Mouse (Mus musculus): ENCODE results near the gene Myt1l.

Myt1l gene

DNA sequence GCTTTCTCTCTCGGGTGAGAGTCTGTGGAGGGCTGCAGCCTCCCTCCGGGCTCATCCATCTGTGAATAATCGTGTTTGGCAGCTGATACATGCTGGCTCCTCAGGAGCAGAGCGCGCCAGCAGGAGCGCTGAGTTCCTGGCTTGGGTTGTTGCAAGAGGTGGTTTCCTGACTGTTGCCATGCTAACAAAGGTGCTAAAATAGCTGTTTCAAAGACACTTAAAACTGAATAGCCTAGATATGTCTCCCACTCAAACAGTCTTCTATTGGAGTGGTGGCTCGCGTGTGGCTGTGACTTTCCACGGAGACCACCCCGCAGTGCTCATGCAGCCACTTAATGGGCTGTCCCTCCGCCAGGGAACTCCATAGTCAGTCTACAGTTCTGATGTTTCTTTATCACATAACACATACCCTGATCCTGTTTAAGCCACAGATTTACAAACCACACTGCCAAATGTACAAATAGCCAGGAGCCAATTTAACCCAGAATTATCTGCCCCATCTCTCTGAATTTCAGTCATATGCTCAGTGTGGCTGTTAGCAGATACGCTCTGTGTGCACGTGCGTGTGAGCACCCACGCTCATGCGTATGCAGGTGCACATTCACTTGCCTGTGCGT, 195.6 kb downstream of the Myt1l start:
- DNase-seq (ENCODE audit: low spot score) = no peak

DNA sequence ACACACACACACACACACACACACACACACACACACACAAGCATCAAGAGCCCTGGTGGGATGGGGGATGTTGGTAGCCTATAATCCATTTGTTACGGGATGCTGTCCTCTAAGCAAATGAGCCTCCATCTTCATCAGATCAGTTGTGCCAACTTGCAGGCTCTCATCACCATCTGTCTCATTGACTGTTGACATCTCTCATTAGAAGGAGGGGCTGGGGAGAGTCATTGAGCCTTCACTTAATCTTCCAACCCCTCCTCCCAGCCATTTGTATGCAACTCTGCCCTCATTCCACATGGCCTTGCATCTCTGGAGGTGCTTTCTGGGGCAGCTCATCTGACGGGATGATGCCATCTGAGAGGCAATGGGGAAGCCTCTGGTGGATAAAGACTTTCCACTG, 200.1 kb downstream of the Myt1l start:
- no peak for DNase-seq (ENCODE audit: low spot score)

DNA sequence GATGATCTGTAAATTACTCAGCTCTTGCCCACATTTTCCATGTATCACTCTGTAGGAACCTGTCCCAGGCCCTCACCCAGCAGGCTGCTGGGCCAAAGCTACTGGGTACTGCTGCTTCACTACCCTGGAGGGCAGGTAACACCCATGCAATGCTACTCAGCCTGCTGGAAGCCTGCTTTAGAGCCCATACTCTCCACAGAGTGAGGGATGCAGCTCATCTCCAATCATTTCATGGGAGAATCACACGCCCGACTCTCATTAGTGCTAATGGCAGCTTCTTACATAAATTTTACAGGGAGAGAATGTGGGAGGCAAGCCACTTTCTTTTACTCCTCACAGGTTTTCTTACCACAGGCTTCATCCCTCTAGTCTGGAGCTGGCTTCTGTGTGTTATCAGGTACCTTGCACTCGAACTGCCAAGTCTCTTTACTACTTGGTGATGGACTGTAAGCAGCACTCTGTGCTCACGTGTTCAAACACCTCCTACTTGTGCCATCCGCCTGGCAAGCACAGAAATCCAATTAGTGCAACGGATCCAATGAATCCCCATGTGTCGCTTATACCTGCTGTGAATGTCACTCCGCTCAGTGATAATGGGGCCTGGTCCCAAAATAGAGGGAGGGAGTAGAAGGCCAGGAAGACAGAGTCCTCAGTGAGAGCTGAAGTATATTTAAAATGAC, 212.3 kb downstream of the Myt1l start:
- no peak for DNase-seq (ENCODE audit: low spot score)

DNA sequence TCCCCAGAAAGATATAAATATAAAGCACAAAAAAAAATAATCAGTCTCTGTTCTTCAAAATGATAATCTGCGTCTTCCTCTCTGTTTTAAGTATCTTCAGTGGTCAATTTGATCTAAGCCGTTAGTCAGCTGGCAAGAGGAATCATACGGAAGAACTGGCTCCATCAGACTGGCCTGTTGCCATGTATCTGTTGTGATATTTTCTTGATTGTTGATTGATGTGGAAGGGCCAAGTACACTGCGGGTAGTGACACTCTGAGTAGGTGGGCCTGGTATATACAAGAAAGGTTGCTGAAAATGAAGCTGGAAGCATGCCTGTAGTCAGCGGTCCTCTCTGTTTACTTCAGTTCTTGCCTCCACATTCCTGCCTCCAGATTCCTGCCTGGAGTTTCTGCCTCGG, 213.0 kb downstream of the Myt1l start:
- DNase-seq (ENCODE audit: low spot score) = no peak

DNA sequence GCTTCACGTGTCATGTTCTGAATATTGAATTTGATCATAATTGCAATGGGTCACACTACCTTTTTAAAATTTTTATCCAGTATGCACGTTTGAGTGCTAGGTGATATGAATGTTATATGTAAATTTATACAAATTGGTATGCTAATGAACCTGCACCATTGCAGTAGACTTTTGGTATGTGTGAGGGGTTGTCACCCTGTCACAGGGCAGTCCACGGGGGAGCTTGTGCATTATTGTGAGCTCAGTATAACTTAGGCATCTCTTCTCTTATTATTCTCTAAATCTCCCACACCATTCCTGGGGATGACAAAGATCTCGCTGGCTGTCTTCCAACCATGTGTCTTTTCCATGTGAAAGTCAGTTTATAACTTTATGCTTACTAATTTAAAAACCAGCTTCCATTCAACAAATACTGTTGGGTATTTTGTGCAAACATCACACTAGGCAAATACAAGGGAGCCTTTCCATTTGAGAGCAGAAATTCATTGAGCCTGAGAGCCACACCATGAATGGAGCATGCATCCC, 222.5 kb downstream of the Myt1l start:
- DNase-seq (ENCODE audit: low spot score) = no peak

DNA sequence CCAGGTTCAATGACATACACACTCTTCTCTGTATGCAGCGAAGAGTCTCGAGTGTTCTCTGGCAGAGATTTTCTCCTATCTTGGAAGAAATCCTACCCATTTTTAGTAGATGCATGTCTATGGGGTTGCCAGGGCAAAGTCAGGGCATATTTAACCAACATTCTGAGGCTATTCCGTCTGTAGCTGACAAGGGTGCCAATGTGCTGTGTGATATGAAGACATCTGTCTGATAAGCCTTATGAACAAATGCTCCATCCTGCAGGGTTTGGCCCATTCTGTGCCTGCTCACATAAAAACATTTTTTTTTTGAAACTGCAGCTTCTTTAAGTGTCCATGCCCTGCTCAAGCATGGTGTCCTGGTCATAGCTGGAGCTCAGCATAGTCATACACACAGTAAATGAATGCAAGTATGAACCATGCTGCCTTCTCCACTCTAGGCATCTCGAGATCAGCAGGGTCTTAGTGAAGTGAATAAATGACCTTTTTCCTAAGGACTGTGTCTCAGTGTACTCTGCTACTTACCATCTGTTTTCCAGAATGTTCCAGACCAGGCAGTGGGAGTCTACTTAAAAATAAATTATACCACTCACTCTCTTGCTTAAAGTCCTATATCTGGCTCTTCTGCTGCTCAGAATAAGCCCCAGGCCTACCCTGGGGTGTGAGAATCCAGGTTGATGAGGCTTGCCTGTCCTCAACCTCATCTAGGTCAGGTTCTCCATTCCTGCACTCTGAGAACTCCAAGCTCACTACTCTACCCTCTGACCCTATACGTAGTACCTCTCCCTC, 227.1 kb downstream of the Myt1l start:
- no peak for DNase-seq (ENCODE audit: low spot score)

DNA sequence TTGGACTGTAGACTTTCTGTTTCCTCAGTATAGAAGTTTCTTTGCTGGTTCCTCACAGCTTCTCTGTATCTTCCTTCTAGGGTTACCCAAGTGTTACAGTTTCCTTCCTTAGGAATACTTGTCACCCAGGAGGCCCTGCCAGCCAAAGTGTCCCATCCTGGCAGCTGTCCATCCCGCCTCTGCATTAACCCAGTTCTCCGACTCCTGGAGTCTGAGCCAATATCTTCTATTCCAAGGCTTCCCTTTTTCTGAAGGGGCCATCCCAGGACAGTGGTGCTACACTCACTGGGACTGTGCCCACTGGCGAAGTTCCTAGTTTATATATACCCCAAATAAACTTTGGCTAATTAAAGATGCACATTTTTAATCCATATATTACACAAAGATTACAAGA, 227.7 kb downstream of the Myt1l start:
- DNase-seq (ENCODE audit: low spot score) = no peak

DNA sequence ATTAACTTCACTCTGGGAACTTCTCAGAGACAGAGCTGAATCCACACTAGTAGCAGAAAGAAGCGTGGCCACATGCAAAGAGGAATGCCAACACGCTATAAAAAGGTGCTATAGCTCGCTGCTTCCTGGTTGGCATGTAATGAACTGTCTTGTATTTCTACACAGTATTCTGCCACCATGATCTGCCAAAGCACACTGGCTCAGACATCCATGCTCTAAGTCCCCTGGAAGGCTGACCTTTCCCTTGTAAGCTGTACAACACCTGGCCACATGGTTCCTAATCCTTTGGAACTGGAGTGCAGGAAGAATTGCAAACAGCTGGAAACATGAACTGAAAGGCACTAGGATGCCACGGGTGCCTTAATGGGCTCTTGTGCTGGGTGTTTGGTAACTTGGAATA, 232.4 kb downstream of the Myt1l start:
- no peak for DNase-seq (ENCODE audit: low spot score)

DNA sequence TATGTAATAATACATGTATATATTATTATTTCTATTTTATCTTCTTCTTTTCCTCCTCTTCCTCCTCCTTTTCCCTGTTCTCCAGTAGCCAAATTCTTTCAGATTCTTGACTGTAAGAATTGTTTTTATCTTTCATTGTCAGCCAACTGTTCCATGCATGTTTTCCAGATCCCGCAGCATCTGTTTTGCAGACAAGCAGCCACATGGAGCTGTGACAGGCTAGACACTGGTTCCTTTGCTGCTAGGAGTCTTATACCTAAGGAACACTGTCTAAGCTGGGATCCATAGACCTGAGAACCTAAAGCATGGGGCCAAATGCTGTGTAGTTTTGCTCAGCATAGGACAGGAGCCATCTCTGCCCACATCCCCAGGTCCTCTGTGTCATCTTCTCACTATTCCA, 238.0 kb downstream of the Myt1l start:
- no peak for DNase-seq (ENCODE audit: low spot score)

DNA sequence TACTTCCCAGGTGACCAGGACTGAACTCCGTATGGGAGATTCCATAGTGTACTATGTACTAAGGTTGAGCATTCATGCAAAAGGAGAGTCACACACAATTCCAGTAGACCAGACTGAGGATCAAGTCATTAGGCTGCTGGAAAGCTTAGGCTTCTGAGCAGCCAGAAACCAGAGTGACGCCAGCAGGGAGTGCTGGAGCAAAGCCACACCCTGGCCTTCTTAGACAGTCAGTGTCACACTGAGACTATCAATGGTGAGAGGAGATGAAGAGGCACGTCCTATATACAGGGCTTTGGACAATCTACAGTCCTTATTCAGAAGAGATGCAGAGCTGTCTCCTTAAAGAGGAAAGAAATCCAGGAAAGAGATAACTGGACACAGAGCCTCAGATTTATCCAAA, 243.6 kb downstream of the Myt1l start:
- DNase-seq (ENCODE audit: low spot score) = no peak

DNA sequence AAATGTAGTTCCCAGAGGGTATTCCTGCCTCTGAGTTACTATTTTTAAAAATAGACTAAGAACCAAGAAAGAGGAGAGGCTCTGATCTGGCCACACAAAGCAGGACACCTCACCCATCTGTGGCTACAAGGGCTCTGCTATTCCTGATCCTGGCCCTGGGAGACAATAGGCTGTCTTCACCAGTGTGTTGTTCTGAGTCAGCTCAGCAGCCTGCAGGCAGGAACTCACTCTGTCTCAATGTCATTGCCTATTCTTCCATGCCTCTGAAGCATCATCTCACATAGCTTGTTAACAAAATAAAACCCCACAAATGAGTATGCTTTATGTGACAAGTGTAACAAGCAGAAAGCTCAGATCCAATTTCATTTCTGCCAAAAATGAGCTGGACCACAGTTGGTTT, 244.2 kb downstream of the Myt1l start:
- DNase-seq (ENCODE audit: low spot score) = no peak

DNA sequence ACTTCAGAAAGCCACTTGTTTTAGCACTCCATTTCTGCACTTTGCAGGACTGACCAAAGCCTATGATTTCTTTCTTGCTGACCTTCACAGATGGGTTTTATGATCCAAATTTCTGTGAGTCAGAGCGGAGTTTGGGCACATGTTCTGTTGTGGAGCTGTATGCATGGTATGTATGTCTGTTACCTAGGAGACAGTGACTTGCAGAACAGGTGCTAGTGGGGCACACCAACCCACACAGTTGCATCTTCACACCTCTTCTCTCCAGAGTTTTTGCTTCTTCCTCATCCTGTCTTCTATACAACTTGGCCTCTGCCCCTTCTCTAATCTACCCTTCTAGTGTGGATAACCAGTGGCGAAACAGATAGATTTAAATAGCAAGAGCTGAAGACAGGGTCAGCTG, 250.7 kb downstream of the Myt1l start:
- DNase-seq (ENCODE audit: low spot score) = no peak

DNA sequence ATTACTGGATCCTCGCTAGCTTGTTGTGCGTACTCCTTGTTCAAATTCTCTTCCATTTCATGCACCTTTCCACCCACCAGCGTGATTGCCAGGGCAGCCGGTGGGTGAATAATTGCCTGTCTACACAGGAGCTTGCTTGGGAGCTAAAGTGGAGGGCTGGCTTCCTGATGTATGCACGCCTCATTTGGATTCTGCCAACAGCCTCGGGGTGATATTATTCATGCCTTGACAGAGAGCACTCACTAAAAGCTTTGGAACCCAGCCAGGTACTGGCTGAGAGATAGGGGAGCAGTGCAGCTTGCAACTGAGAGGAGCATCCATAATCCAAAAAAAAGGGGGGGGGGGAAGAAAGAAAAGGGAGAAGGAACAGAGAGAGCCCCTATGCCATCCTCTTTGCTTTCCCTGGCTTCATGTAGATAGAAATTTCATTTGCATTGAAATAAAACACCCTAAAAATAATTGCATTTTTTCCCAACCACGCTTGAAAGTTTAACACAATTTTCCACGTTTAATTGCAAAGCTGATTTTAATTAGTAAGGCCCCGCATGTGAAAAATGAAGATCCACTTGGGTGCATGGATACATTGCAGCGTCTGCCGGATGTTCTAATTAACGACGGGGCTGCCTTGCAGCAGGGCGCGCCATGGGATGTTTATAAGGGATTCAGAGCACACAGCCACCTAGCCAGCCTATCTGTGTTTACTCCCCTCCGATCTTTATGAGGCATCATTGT, 261.3 kb downstream of the Myt1l start:
- DNase-seq (ENCODE audit: low spot score) = peak; percentile 45

DNA sequence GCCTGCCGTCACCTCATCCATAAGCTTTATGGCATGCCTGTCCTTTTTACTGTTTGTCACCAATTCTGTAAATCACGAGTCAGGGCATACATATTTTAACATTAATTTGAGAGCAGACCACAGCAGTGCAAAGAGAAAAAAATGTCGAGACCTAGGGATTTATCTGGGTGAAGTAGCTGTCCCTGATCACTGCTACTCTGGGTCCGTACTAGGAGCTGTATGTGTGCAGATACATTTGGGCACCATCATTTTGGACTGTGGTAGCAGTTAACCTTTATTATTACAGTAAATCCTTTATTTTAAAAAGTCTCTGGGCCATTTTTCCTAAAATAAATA, 261.8 kb downstream of the Myt1l start:
- no peak for DNase-seq (ENCODE audit: low spot score)

DNA sequence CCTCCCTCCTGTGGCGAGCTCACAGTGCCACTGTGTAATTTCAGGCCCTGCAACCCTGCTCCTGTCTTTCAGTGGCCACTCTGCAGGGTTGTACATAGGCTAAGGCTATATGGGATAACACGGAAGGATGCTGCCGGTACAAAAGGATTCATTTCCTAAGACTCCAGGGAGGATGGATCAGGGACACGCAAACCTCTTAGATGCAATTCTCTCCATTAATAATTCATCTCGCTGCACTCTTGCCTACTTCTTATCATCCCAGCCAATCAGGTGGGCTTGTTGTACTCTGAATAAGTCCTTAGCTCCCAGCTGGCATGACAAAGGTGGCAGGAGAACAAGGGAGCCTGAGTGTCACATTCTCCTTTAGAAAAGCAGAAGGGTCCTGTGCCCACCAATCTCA, 264.8 kb downstream of the Myt1l start:
- DNase-seq (ENCODE audit: low spot score) = no peak

DNA sequence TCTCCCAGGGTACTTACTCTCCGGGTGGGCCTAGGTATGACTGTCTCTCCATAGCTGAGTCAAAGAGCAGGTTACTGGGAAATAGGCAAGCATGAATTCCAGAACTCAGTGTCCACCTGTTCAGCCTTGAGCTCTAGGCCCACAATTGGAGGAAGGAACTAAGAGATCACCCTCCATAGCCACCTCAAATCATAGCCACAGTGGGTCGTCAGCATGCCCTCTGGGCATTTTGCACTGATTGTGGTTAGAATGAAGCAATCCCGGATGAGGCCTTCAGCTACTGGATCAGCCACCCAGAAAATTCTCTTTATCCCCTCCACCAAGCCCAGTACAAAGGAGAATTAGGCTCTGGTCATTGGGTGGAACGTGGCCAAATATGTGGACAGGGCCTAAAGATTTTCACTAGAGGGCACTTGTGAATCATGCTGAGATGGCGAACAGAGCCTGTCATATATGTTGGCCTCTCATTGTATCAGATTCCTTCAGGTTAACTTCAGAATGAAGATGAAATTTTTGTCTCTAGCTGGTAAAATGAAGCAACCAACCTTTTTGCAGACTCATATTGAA, 267.0 kb downstream of the Myt1l start:
- DNase-seq (ENCODE audit: low spot score) = no peak

DNA sequence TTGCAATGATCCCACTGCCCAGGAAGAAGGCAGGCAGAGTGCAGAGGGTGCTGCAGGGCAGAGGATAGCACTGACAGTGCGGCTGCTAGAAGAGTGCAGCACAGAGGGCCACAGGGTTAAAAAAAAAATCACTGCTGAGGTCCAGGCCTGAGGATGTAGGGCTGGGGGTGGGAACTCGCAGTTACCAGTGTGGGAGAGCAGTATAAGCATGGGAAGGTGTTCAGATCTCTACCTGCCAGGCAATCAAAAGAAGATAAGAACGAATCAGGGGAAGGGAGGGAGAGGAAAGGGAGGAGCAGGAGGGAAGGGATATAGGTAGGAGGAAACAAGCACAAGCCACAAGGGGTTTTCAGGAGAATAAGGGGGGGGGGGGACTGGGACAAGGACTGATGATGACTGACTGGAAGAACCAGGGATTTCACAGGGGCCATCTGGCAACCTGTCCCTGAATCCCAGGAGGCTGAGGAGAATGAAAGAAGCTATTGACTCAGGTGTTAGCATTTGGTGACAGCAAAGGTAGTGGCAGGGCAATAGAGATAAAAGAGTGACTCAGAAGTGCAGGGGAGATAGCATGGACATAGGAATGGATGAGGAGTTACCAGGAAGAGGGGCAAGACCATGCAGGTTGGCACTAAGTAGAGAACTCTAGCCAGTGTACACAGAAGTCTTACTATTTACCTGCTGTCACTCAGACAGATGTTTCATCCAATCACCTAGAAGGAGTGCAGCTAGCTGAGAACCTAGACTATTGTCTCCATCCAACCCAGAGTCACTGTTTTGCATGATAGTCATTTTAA, 270.6 kb downstream of the Myt1l start:
- DNase-seq (ENCODE audit: low spot score) = no peak

DNA sequence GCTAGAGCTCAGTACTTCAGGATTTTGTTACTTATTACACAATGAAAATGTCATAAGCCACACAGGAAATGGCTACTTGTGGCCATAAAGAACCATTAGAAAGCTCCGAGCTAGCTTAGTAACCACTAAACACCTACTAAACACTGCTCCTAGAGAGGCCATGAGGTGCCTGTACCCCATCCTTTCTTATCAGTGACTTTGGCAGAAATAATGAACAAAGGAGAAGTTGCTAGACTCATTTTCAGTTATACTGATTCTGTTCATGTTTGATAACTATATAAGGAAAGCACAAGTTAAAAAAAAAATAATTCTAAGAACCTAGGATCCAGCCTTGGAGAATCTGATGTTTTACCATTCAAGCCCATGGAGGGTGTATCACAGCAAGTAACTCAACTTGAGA, 278.2 kb downstream of the Myt1l start:
- no peak for DNase-seq (ENCODE audit: low spot score)

DNA sequence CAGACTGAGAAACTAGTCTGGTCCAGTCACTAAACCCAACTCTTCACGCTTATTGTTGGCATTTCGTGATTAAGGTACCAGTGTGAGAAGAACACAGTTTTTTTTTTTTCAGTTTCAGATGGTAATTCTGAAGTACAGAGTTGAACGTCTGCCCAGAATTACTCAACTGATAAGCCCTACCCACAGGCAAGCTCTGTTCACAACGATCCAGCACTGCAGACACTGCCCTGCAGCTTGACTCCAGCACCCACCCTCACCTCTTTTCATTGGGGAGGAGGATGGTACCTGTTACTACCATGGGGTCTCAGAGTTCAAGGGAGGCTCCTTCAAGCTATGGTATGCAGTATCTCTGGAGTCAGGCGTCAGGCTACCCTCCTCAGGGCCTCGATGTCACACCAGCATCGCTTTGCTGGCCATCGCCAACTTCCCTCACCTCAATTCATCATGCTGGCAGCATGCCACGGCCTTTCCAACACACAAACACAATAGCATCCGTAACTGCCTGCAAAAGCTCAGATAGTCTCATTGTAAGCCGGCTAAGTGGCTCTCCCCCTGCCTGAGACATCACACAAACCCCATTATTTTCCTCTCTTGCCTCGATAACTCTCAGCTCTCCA, 281.5 kb downstream of the Myt1l start:
- DNase-seq (ENCODE audit: low spot score) = no peak

DNA sequence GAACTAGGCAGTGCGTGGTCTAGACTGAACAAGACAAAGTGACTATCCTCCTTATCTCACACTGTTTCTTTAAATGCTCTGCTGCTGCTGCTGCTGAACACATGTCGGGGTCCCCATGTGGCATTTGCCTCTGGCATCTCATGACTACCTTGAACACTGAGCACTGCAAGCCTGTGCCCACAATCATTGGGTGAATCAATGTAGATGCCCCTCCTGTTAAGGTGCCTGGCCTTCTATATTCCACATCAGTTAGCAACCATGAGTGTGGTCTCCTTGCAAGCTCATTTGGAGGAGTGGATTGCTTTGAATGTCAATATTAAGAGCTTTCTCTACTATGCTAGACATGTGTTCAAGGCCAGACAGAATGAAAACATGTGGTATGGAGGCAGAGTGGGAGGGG, 287.3 kb downstream of the Myt1l start:
- DNase-seq (ENCODE audit: low spot score) = no peak

DNA sequence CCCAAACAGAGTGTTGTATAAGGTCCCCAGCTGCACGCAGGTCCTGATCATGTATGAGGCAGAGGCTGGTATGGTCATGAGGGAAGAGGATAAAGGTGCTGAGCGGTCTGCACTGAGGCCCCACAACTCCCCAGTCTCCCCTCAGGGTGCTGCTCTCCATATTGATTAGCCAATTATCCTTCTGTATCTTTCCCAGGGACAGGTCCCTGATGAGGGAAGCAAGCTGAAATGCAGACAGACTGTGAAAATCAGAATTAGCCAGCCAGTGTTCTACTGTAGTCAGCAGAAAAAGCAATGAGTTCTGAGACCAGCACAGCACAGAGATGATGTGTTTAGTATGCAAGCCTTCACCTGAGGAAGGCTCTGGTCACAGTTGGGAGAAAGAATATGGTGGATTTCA, 287.9 kb downstream of the Myt1l start:
- no peak for DNase-seq (ENCODE audit: low spot score)

Data from layer of hippocampus, adult 9-10 months (tissue).